Mouse (Mus musculus) liver, embryonic 14.5 days (tissue): ENCODE measurements around the gene Fam89b.

Experiments used
- CTCF ChIP-seq: IDR thresholded peaks from 2 replicates; pipeline ENCODE4 v1.5.1; 2016; ENCODE audit warnings: antibody characterized with exemption, low read depth, control low read depth
- EP300 ChIP-seq: IDR thresholded peaks from 2 replicates; pipeline ENCODE4 v1.6.1; 2016; ENCODE audit warnings: antibody characterized with exemption, low read depth

DNA sequence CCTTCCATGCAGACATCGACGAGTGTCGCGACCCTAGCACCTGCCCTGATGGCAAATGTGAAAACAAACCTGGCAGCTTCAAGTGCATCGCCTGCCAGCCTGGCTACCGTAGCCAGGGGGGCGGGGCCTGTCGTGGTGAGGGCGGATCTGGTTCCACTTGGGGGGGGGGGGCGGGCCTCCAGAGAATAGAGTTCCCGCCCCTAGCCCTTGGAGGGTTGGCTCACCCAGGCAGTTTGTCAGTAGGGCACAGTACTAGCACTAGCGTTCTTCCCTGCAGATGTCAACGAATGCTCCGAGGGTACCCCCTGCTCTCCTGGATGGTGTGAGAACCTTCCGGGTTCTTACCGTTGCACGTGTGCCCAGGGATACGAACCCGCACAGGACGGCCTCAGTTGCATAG lies 22.3 kb upstream of the Fam89b start:
- TF ChIP-seq CTCF, result no peak
- TF ChIP-seq EP300, result no peak
